Mouse (Mus musculus) MEL (cell line): ENCODE measurements around the gene Ly6g6c. TPM values are rescaled to one million over a fixed set of nuclear protein-coding genes. Genes with fewer than 3 reads are reported as not detected.
A peak's percentile ranks its signal among the peaks of the same experiment; 100 is the strongest.

ENCODE experiments used
- DNase-seq: peaks from one replicate; pipeline ENCODE4 v3.0.0; 2011; ENCODE audit warnings: low read depth, low spot score
- H3K27ac ChIP-seq: 2 replicates; pipeline ENCODE4 v1.5.1; 2012; ENCODE audit warnings: low read depth, mild to moderate bottlenecking, control low read depth, low read length, moderate library complexity; ENCODE audit not compliant: control insufficient read depth
- H3K27me3 ChIP-seq, 2 experiments: fragments of 150-350 bp in 1 of 2; sonication (generic) in 1 of 2; 2 replicates each; pipeline ENCODE4 v1.6.1; 2012; ENCODE audit warnings: low read length in 2 of 2, mild to moderate bottlenecking in 2 of 2, improper control_type of control experiment in 1 of 2, moderate library complexity in 1 of 2; ENCODE audit not compliant: insufficient read depth in 2 of 2, control insufficient read depth in 1 of 2
- H3K36me3 ChIP-seq, 2 experiments: 2 replicates each; pipeline ENCODE4 v1.6.1; 2012 to 2014; ENCODE audit warnings: low read length in 2 of 2, improper control_type of control experiment in 1 of 2, inconsistent platforms in 1 of 2, mild to moderate bottlenecking in 1 of 2; ENCODE audit not compliant: insufficient read depth in 2 of 2, control insufficient read depth in 1 of 2
- H3K4me1 ChIP-seq, 2 experiments: fragments of 150-350 bp in 1 of 2; sonication (generic) in 1 of 2; 2 replicates each; pipeline ENCODE4 v1.6.1; 2012; ENCODE audit warnings: low read length in 2 of 2, improper control_type of control experiment in 1 of 2, mild to moderate bottlenecking in 1 of 2; ENCODE audit not compliant: insufficient read depth in 2 of 2, control insufficient read depth in 1 of 2
- H3K4me3 ChIP-seq, 2 experiments: fragments of 150-350 bp in 1 of 2; sonication (generic) in 1 of 2; 2 replicates each; pipeline ENCODE4 v1.5.1; 2012; ENCODE audit warnings: low read depth in 2 of 2, low read length in 2 of 2, mild to moderate bottlenecking in 2 of 2, moderate library complexity in 2 of 2, control low read depth in 1 of 2, improper control_type of control experiment in 1 of 2; ENCODE audit not compliant: control insufficient read depth in 1 of 2, insufficient read depth in 1 of 2
- H3K79me2 ChIP-seq: 2 replicates; pipeline ENCODE4 v1.6.1; 2012; ENCODE audit warnings: mild to moderate bottlenecking, low read length, moderate library complexity; ENCODE audit not compliant: control insufficient read depth, poor library complexity, insufficient read depth
- H3K9ac ChIP-seq: 2 replicates; pipeline ENCODE4 v1.6.1; 2012; ENCODE audit warnings: low read depth, mild to moderate bottlenecking, control low read depth, low read length, moderate library complexity; ENCODE audit not compliant: control insufficient read depth, poor library complexity, severe bottlenecking
- H3K9me3 ChIP-seq: fragments of 150-350 bp; sonication (generic); replicated peaks from 2 replicates; pipeline ENCODE4 v1.6.1; 2012; ENCODE audit warnings: mild to moderate bottlenecking, low read length, improper control_type of control experiment, moderate library complexity; ENCODE audit not compliant: insufficient read depth
- BHLHE40 ChIP-seq: IDR thresholded peaks from 2 replicates; pipeline ENCODE4 v1.6.1; 2012; ENCODE audit warnings: low read depth, mild to moderate bottlenecking, inconsistent platforms, low read length, improper control_type of control experiment, borderline replicate concordance
- CHD1 ChIP-seq: IDR thresholded peaks from 2 replicates; pipeline ENCODE4 v1.6.1; 2012; ENCODE audit warnings: low read depth, mild to moderate bottlenecking, inconsistent platforms, low read length, improper control_type of control experiment
- CHD2 ChIP-seq: IDR thresholded peaks from 2 replicates; pipeline ENCODE4 v1.6.1; 2011; ENCODE audit warnings: low read length, improper control_type of control experiment
- E2F4 ChIP-seq: IDR thresholded peaks from 2 replicates; pipeline ENCODE4 v1.6.1; 2011; ENCODE audit warnings: low read depth, low read length, improper control_type of control experiment, borderline replicate concordance
- ELF1 ChIP-seq: IDR thresholded peaks from 2 replicates; pipeline ENCODE4 v1.6.1; 2014; ENCODE audit warnings: low read depth, mild to moderate bottlenecking, inconsistent platforms, low read length, improper control_type of control experiment, moderate library complexity
- EP300 ChIP-seq, 2 experiments: IDR thresholded peaks; 2 replicates each; pipeline ENCODE4 v1.6.1; 2011; ENCODE audit warnings: improper control_type of control experiment in 2 of 2, low read length in 2 of 2, low read depth in 1 of 2, mild to moderate bottlenecking in 1 of 2
- ETS1 ChIP-seq: IDR thresholded peaks from 2 replicates; pipeline ENCODE4 v1.6.1; 2012; ENCODE audit warnings: low read depth, mild to moderate bottlenecking, inconsistent platforms, low read length, improper control_type of control experiment, moderate library complexity
- GABPA ChIP-seq: IDR thresholded peaks from 2 replicates; pipeline ENCODE4 v1.6.1; 2012; ENCODE audit warnings: low read depth, mild to moderate bottlenecking, inconsistent platforms, low read length, improper control_type of control experiment, moderate library complexity
- GATA1 ChIP-seq: IDR thresholded peaks from 2 replicates; pipeline ENCODE4 v1.6.1; 2011; ENCODE audit warnings: low read depth, low read length, improper control_type of control experiment
- HCFC1 ChIP-seq: IDR thresholded peaks from 2 replicates; pipeline ENCODE4 v1.6.1; 2012; ENCODE audit warnings: low read depth, mild to moderate bottlenecking, inconsistent platforms, low read length, improper control_type of control experiment, moderate library complexity
- JUND ChIP-seq: IDR thresholded peaks from 2 replicates; pipeline ENCODE4 v1.6.1; 2011; ENCODE audit warnings: low read depth, mild to moderate bottlenecking, improper control_type of control experiment, low read length
- KAT2A ChIP-seq: conservative IDR thresholded peaks from 2 replicates; pipeline ENCODE4 v1.6.1; 2012; ENCODE audit warnings: low read depth, low read length, improper control_type of control experiment, inconsistent platforms
- MAFK ChIP-seq: IDR thresholded peaks from 2 replicates; pipeline ENCODE4 v1.6.1; 2011; ENCODE audit warnings: low read depth, mild to moderate bottlenecking, low read length, improper control_type of control experiment, borderline replicate concordance
- MAX ChIP-seq: IDR thresholded peaks from 2 replicates; pipeline ENCODE4 v1.6.1; 2011; ENCODE audit warnings: low read length, improper control_type of control experiment
- MAZ ChIP-seq: IDR thresholded peaks from 2 replicates; pipeline ENCODE4 v1.6.1; 2012; ENCODE audit warnings: low read depth, mild to moderate bottlenecking, inconsistent platforms, low read length, improper control_type of control experiment
- MEF2A ChIP-seq: IDR thresholded peaks from 2 replicates; pipeline ENCODE4 v1.6.1; 2014; ENCODE audit warnings: low read depth, mild to moderate bottlenecking, inconsistent platforms, low read length, improper control_type of control experiment; ENCODE audit not compliant: poor library complexity, insufficient replicate concordance, severe bottlenecking; ENCODE audit errors: extremely low read depth
- MXI1 ChIP-seq: IDR thresholded peaks from 2 replicates; pipeline ENCODE4 v1.6.1; 2011; ENCODE audit warnings: mild to moderate bottlenecking, low read depth, low read length, improper control_type of control experiment
- MYB ChIP-seq: IDR thresholded peaks from 2 replicates; pipeline ENCODE4 v1.6.1; 2011; ENCODE audit warnings: mild to moderate bottlenecking, low read depth, low read length, improper control_type of control experiment
- MYC ChIP-seq: IDR thresholded peaks from 2 replicates; pipeline ENCODE4 v1.6.1; 2011; ENCODE audit warnings: low read depth, mild to moderate bottlenecking, low read length, improper control_type of control experiment, moderate library complexity
- NELFE ChIP-seq: IDR thresholded peaks from 2 replicates; pipeline ENCODE4 v1.6.1; 2011; ENCODE audit warnings: low read depth, low read length, improper control_type of control experiment
- NRF1 ChIP-seq: IDR thresholded peaks from 2 replicates; pipeline ENCODE4 v1.6.1; 2014; ENCODE audit warnings: low read depth, mild to moderate bottlenecking, inconsistent platforms, low read length, improper control_type of control experiment, moderate library complexity; ENCODE audit not compliant: poor library complexity, insufficient read depth, severe bottlenecking
- POLR2A ChIP-seq, 2 experiments: IDR thresholded peaks; 2 replicates each; pipeline ENCODE4 v1.6.1; 2011 to 2012; ENCODE audit warnings: low read length in 2 of 2, mild to moderate bottlenecking in 2 of 2, control low read depth in 1 of 2, improper control_type of control experiment in 1 of 2, low read depth in 1 of 2, moderate library complexity in 1 of 2; ENCODE audit not compliant: control insufficient read depth in 1 of 2, insufficient read depth in 1 of 2, poor library complexity in 1 of 2
- POLR2AphosphoS2 ChIP-seq: IDR thresholded peaks from 2 replicates; pipeline ENCODE4 v1.6.1; 2011; ENCODE audit warnings: low read length, improper control_type of control experiment
- RAD21 ChIP-seq: IDR thresholded peaks from 2 replicates; pipeline ENCODE4 v1.6.1; 2011; ENCODE audit warnings: mild to moderate bottlenecking, low read depth, low read length, improper control_type of control experiment
- RCOR1 ChIP-seq: IDR thresholded peaks from 2 replicates; pipeline ENCODE4 v1.6.1; 2012; ENCODE audit warnings: low read depth, mild to moderate bottlenecking, inconsistent platforms, low read length, improper control_type of control experiment
- SIN3A ChIP-seq: IDR thresholded peaks from 2 replicates; pipeline ENCODE4 v1.6.1; 2012; ENCODE audit warnings: low read length, improper control_type of control experiment, inconsistent platforms
- SMC3 ChIP-seq: IDR thresholded peaks from 2 replicates; pipeline ENCODE4 v1.6.1; 2011; ENCODE audit warnings: low read depth, low read length, improper control_type of control experiment
- TAL1 ChIP-seq: IDR thresholded peaks from 2 replicates; pipeline ENCODE4 v1.6.1; 2012; ENCODE audit warnings: mild to moderate bottlenecking, inconsistent platforms, low read length, moderate library complexity, mixed read lengths
- TCF12 ChIP-seq: IDR thresholded peaks from 2 replicates; pipeline ENCODE4 v1.6.1; 2014; ENCODE audit warnings: low read depth, mild to moderate bottlenecking, inconsistent platforms, low read length, improper control_type of control experiment, moderate library complexity
- UBTF ChIP-seq: IDR thresholded peaks from 2 replicates; pipeline ENCODE4 v1.6.1; 2012; ENCODE audit warnings: low read depth, mild to moderate bottlenecking, inconsistent platforms, low read length, improper control_type of control experiment, moderate library complexity, borderline replicate concordance; ENCODE audit not compliant: insufficient read depth
- USF1 ChIP-seq: IDR thresholded peaks from 2 replicates; pipeline ENCODE4 v1.6.1; 2014; ENCODE audit warnings: low read depth, mild to moderate bottlenecking, inconsistent platforms, low read length, improper control_type of control experiment, moderate library complexity
- USF2 ChIP-seq, 2 experiments: IDR thresholded peaks; 2 replicates each; pipeline ENCODE4 v1.6.1; 2011 to 2012; ENCODE audit warnings: improper control_type of control experiment in 2 of 2, low read length in 2 of 2, borderline replicate concordance in 1 of 2, inconsistent platforms in 1 of 2, low read depth in 1 of 2, mild to moderate bottlenecking in 1 of 2; ENCODE audit not compliant: insufficient read depth in 1 of 2
- ZKSCAN1 ChIP-seq: IDR thresholded peaks from 2 replicates; pipeline ENCODE4 v1.6.1; 2012; ENCODE audit warnings: low read depth, mild to moderate bottlenecking, inconsistent platforms, low read length, improper control_type of control experiment, moderate library complexity
- ZMIZ1 ChIP-seq: IDR thresholded peaks from 2 replicates; pipeline ENCODE4 v1.6.1; 2012; ENCODE audit warnings: low read depth, mild to moderate bottlenecking, inconsistent platforms, low read length, improper control_type of control experiment, moderate library complexity
- ZNF384 ChIP-seq: IDR thresholded peaks from 2 replicates; pipeline ENCODE4 v1.6.1; 2012; ENCODE audit warnings: low read depth, mild to moderate bottlenecking, inconsistent platforms, low read length, improper control_type of control experiment
- polyA plus RNA-seq, 2 experiments: library from polyadenylated mRNA; stranded (reverse) in 1 of 2; unstranded in 1 of 2; fragments of >175 nt in 1 of 2; fragments of >200 nt in 1 of 2; gene quantifications; 2 replicates each; pipeline versions ENCODE4 v1.2.1 to v1.2.4; 2012; ENCODE audit warnings: low replicate concordance in 2 of 2, low read depth in 1 of 2; ENCODE audit not compliant: insufficient read length in 2 of 2, insufficient read depth in 1 of 2, missing spikeins in 1 of 2
- total RNA-seq: library from RNA; depleted of rRNA; stranded (reverse); fragments of 300-350 nt; gene quantifications from 2 replicates; pipeline ENCODE4 v1.2.3, GENCODE M21; 2012

Ly6g6c gene
- total and polyA plus RNA-seq, 3 experiments = 0.24 TPM; not detected in 2

- peak overlapping the region; percentile 54 to 66; a peak in 3 of 4 replicates for H3K4me3 ChIP-seq
- peaks cover 17 to 64% of the 10 kb centered on the region in 2 experiments; a peak in 3 of 4 replicates for H3K4me1 ChIP-seq
- no peaks in the 10 kb centered on the region for H3K9me3 ChIP-seq
- H3K9ac ChIP-seq = peak overlapping the region; percentile 77
- no peaks in the 10 kb centered on the region for H3K27me3 ChIP-seq
- DNase-seq = peak; percentile 75
- H3K79me2 ChIP-seq = peaks cover 39% of the 10 kb centered on the region
- peaks cover 0 to 50% of the 10 kb centered on the region in 2 experiments; a peak in 2 of 4 replicates for H3K36me3 ChIP-seq
- peak overlapping the region; percentile 96 for H3K27ac ChIP-seq
- no peak; the same call in 1 of the 2 replicates for TF ChIP-seq HCFC1
- no peak for TF ChIP-seq ETS1
- TF ChIP-seq MAX = peak; percentile 54; the same call in 1 of the 2 replicates
- TF ChIP-seq GABPA = no peak
- TF ChIP-seq MEF2A = no peak
- TF ChIP-seq MXI1 = no peak
- peak; percentile 75; the same call in 1 of the 2 replicates for TF ChIP-seq MYC
- no peak for TF ChIP-seq TAL1
- peak; percentile 20; the same call in 1 of the 2 replicates for TF ChIP-seq SIN3A
- TF ChIP-seq MAFK = no peak
- TF ChIP-seq E2F4 = no peak
- no peak for TF ChIP-seq RAD21
- no peak; the same call in 1 of the 2 replicates for TF ChIP-seq ZMIZ1
- no peak for TF ChIP-seq ZKSCAN1
- peak; percentile 81 for TF ChIP-seq USF1
- peak in 1 of 2 experiments; percentile 51; a peak in 1 of 4 replicates for TF ChIP-seq POLR2A (IDR thresholded peaks at IDR 0.05; ENCODE audit: control insufficient read depth in 1 of 2, insufficient read depth in 1 of 2, low read depth in 1 of 2, low read length in 2 of 2, poor library complexity in 1 of 2)
- no peak for TF ChIP-seq MAZ
- TF ChIP-seq NRF1 = no peak
- TF ChIP-seq BHLHE40 = no peak
- TF ChIP-seq POLR2AphosphoS2 = no peak
- TF ChIP-seq GATA1 = no peak
- TF ChIP-seq ZNF384 = no peak
- TF ChIP-seq EP300 (IDR thresholded peaks at IDR 0.05; ENCODE audit: low read depth in 1 of 2, low read length in 2 of 2) = peak in 1 of 2 experiments; percentile 23; a peak in 1 of 4 replicates
- 0 out of 2 replicates have a peak, but pooled peaks have one; percentile 16 for TF ChIP-seq MYB
- no peak for TF ChIP-seq RCOR1
- no peak for TF ChIP-seq SMC3
- TF ChIP-seq KAT2A = no peak
- TF ChIP-seq CHD2 = no peak
- 0 out of 2 replicates have a peak, but pooled peaks have one; percentile 49 for TF ChIP-seq ELF1
- TF ChIP-seq JUND = no peak
- no peak for TF ChIP-seq CHD1
- TF ChIP-seq TCF12 = no peak
- TF ChIP-seq NELFE = no peak
- TF ChIP-seq USF2 (IDR thresholded peaks at IDR 0.05; ENCODE audit: borderline replicate concordance in 1 of 2, insufficient read depth in 1 of 2, low read depth in 1 of 2, low read length in 2 of 2) = no peak
- no peak for TF ChIP-seq UBTF
Measured at GRCm38 (mm10) chr17:35024691-35025488, 40.3 kb upstream of the Ly6g6c start.
